Mouse (Mus musculus): ENCODE results near the gene Sync. TPM values are rescaled to one million over a fixed set of nuclear protein-coding genes. Genes with fewer than 3 reads are reported as not detected.

Sync gene
- total RNA-seq, 2 experiments from 2014 or later: 1.9 to 2.5 TPM

GRCm38 (mm10) chr4:129299121-129299520, 11.7 kb downstream of the Sync start:
- DNase-seq (ENCODE audit: low spot score in 2 of 2): no peak

- DNase-seq (ENCODE audit: low spot score in 2 of 2): no peak
These were observed 16.0 kb downstream of the Sync start for GRCm38 (mm10) chr4:129303401-129303800.

- no peak for DNase-seq (ENCODE audit: low spot score in 2 of 2)
These were observed 16.4 kb downstream of the Sync start for GRCm38 (mm10) chr4:129303816-129304215.

GRCm38 (mm10) chr4:129304306-129304705, 16.9 kb downstream of the Sync start:
- no peak for DNase-seq (ENCODE audit: low spot score in 2 of 2)

GRCm38 (mm10) chr4:129307936-129308335, 20.5 kb downstream of the Sync start:
- DNase-seq (ENCODE audit: low spot score in 2 of 2): no peak

DNA sequence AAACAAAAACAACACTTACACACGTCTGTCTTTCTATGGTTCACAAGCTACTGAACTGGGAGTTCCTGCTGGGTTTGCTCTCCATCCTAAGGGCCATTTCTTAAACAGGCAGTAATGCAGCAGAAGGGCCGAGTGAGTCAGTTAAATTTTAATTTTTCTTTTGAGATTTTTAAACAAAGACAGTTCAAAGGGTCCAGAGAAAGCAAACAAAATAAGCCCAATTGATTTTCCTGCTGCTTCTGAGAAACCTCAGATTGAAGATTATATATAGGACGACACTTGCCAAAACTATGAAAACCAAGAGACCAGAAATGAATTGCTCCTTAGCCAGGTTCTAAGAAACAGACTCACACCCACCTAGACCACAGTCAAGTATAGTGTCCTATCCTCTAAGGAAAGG, 26.5 kb downstream of the Sync start:
- DNase-seq (ENCODE audit: low spot score in 2 of 2): no peak

DNA sequence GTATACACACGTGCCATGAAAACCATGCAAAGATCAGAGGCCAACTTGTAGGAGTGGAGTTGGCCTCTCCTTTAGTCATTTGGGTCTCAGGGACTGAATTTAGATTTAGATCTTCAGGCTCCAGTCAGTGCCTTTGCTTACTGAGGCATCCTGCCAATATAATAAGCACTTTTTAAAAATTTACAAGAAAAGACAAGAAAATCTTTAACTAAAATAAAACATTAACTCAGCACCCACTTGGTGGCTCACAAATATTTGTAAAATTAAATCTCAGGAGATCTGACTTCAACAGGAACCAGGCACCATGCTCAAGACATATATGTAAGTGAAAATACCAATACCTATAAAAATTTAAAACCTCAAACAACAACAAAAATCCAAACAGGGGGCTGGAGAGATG, 33.5 kb downstream of the Sync start:
- no peak for DNase-seq (ENCODE audit: low spot score in 2 of 2)

- DNase-seq (ENCODE audit: low spot score in 2 of 2): no peak
These were observed 34.6 kb downstream of the Sync start for GRCm38 (mm10) chr4:129322042-129322441.

DNA sequence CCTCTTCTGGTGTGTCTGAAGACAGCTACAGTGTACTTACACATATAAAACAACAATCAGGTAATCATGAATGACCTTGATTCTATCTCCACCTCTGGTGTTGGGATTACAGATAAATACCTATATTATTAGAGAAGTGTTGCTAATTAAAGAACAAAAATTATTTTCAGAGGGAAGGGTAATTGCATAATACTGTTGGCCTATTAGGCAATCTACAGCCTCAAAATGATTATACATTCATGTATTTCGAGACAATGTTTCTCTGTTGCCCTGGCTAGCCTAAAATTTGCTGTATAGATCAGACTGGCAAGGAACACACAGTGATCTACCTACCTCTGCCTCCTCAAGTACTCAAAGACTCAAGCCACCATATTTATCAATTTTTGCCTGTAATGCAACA, 36.1 kb downstream of the Sync start:
- DNase-seq (ENCODE audit: low spot score in 2 of 2): no peak

DNA sequence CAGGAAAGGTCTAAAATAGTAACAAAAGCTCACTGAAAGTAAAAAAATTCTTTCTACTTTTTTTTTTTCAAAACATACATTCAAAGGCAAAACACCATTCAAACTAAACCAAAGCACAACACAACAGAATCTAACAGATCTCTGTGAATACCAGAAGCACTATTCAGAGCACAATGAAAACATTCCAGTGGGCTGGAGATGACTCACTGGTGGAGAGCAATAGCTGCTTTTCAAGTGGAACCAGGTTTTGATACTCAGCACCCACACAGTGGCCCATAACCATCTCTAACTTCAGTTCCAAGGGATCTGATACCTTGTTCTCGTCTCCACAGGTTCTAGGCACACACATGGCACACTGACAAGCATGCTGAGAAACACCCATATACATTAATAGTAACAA, 37.3 kb downstream of the Sync start:
- peak; percentile 17 to 20 for DNase-seq (ENCODE audit: low spot score in 2 of 2)

DNA sequence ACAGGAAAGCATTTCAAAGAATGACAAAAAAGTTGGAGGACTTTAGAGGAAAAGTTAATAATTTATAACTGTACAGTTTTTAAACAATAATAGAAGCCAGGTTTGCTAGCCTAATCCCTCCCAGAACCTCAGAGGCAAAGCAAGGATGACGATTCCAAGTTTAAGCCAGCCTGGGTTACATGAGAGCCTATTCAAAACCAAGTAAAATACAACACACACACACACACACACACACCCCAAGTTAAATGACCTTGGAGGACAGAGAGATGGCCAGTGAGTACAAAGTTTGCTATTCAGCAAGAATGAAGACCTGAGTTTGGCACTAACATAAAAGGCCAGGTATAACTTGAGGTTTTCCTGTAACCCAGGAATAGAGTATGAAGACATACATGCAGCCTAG, 38.8 kb downstream of the Sync start:
- DNase-seq (ENCODE audit: low spot score in 2 of 2): no peak

DNA sequence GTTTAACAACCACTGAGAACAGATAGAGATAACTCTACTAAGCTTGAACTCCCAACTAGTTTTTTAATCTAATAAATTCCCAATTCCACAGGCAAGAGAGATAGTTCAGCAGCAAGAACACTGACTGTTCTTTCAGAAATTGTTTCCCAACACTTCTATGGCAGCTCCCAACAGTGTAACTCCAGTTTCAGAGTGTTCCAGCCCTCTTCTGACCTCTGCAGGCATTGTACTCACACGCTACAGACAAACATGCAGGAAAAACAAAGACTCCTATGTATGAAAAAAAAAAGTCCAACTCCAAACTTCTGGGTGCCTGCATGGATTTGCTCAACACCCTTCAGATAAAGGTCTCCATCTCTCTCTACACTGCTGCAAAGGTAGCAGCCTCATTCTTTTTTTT, 45.4 kb downstream of the Sync start:
- DNase-seq (ENCODE audit: low spot score in 2 of 2): no peak

GRCm38 (mm10) chr4:129334677-129335215, 47.3 kb downstream of the Sync start:
- DNase-seq (ENCODE audit: low spot score in 2 of 2): peak in 1 of 2 experiments; percentile 39

- peak; percentile 90 to 96 for DNase-seq (ENCODE audit: low spot score in 2 of 2)
These were observed 48.0 kb downstream of the Sync start, which contains the start of the genes Rbbp4 and Zbtb8os for GRCm38 (mm10) chr4:129335216-129336074. TSS of gene Rbbp4 (minus strand) at chr4:129335370. TSS of gene Zbtb8os (plus strand) at chr4:129335695.

DNA sequence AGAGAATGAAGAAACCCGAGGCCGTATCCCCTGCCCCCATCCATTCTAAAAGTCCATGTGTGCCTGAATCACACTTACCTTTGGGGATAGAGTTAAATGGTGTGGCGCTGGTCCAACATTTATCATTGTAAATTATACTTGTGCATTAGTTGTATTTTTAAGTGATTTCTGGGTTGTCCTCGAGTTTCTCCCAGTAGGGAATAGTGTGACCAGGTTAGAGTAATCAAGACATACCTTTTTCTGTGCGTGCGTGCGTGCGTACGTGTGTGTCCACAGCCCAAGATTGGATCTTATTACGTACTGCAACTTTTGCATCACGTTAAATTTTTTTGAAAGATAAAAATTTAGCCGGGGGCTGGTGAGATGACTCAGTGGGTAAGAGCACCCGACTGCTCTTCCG, 48.9 kb downstream of the Sync start:
- DNase-seq (ENCODE audit: low spot score in 2 of 2): no peak

GRCm38 (mm10) chr4:129339743-129340142, 52.3 kb downstream of the Sync start:
- DNase-seq (ENCODE audit: low spot score in 2 of 2): no peak

DNA sequence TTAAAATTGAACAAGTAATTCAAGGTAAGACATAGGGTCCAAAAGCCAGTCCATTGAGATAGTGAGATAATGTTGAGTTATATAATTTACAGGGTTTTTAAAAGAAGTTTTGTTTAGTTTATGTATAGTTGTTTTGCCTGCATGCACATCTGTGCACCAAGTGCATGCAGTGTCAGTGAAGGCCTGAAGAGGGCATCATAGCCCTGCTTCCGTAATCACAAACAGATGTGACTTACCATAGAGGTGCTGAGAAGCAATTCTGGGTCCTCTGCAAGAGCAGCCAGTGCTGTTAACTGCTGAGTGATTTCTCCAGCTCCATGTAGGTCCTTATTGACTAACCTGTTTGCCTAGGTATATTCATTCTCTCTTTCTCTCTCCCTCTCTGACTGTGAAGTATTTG, 54.5 kb downstream of the Sync start:
- no peak for DNase-seq (ENCODE audit: low spot score in 2 of 2)

DNA sequence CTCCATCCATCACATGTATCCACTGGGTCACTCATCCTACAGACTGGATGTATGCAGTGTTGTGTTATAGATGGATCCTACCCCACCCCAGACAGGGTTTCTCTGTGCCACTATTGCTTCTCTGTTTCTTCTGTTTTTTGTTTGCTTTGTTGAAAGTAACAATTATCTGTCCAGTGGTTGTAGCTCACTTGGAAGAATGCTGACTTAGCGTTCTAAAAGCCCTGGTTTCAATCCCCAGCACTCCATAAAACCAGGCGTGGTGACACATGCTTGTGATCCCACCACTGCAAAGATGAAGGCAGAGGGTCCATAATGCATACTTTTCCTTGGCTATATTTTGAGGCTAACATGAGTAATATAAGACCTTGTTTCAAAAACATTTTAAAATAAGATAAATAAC, 55.3 kb downstream of the Sync start:
- no peak for DNase-seq (ENCODE audit: low spot score in 2 of 2)

GRCm38 (mm10) chr4:129346481-129347154, 59.2 kb downstream of the Sync start:
- DNase-seq (ENCODE audit: low spot score in 2 of 2): peak; percentile 30 to 41

- peak; percentile 51 to 78 for DNase-seq (ENCODE audit: low spot score in 2 of 2)
These were observed 63.2 kb downstream of the Sync start for GRCm38 (mm10) chr4:129350644-129351043.

GRCm38 (mm10) chr4:129351111-129351510, 63.7 kb downstream of the Sync start:
- DNase-seq (ENCODE audit: low spot score in 2 of 2): peak; percentile 59 to 72

DNA sequence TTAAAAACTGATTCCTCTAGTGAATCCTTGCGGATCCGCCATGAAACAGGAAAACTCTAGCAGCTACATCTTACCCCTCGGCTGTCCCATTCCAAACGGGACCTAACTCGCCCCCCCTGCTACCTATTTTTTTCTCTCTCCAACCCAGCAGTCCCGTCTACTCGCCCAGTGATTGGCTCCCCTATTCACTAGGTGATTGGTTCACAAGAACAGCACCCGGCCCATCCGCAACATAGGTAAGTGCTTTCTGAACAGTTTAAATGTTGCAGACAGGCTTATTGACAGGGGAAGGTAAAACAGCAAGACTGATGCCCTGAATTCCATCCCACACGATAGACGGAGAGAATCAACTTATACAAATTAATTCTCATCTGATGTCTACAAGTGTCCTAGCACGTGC, 65.8 kb downstream of the Sync start:
- DNase-seq (ENCODE audit: low spot score in 2 of 2): no peak
